Mouse (Mus musculus): Measurements from ENCODE around the gene Psen2.

Psen2 gene

DNA sequence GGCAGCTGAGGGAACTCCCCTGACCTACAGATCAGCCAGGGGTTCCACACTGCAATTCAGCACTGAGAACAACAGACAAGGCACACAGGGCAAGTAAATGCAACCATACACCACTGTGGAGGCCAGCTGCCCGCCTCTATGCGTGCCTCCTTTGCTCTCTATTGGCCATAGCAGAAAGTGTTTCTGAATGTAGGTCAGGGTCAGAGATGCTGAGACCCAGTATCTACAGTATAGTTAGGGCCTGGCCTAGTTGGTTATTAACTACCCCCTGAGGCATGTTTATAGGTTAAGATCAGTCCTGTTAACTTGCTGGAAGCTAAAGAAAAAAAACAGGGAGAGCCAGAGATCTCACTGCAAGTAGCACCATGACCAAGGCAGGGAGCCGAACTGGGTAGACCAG is 80.5 kb downstream of the Psen2 start:
- no peak for ATAC-seq (ENCODE audit: insufficient number of reproducible peaks, low FRiP score, low TSS enrichment)

- no peak for ATAC-seq (ENCODE audit: insufficient number of reproducible peaks, low FRiP score, low TSS enrichment)
Observed at GRCm38 (mm10) chr1:180181966-180182319, 81.3 kb downstream of the Psen2 start.

GRCm38 (mm10) chr1:180181304-180181965 is 81.8 kb downstream of the Psen2 start:
- no peak for ATAC-seq (ENCODE audit: insufficient number of reproducible peaks, low FRiP score, low TSS enrichment)

DNA sequence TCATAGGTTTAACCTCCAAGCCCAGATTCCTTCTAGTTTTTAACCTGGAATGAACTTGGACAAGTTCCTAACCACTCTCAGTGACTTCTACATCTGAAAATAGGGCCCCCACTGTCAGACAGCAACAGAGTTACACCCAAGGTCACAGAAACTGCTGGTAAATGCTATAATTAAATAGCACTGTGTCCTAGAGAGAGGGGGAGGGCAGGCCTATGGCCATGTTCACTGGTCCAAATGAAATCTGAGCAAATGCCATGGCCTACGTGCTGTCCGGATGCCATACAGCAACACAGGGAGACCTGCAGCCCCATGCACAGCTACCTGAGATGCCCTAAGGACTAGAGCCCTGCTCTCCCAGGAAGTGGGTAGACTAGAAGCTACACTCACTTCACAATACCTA is 83.4 kb downstream of the Psen2 start:
- ATAC-seq (ENCODE audit: insufficient number of reproducible peaks, low FRiP score, low TSS enrichment), result no peak

- ATAC-seq (ENCODE audit: insufficient number of reproducible peaks, low FRiP score, low TSS enrichment), result no peak
Observed at GRCm38 (mm10) chr1:180179100-180179499, 84.1 kb downstream of the Psen2 start.

DNA sequence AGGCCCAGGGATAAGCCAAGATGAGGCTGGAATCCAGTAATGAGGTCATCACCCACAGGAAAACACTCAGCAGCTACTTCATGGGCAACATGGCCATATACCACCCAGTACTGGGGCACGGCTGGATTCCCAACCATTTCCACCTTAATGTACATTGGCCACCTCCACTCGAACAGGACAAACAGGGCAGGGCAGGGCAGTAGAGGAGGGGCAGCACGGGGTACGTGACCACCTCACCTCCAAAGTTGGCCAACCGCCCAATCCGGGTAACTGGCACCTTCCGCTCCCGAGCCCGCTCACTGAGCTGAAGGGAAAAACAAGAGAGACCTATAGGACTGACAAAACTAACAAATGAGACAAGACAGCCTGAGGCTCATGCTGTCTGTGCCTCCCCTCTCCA is 84.9 kb downstream of the Psen2 start:
- no peak for ATAC-seq (ENCODE audit: insufficient number of reproducible peaks, low FRiP score, low TSS enrichment)
